Mouse (Mus musculus) kidney, adult 2 months (tissue): ENCODE results near the gene Plekha7. TPM values are rescaled to one million over a fixed set of nuclear protein-coding genes. Genes with fewer than 3 reads are reported as not detected.

Source experiments
- DNase-seq: peaks from one replicate; pipeline ENCODE4 v3.0.0; 2021
- H3K27ac ChIP-seq: fragments of 200-500 bp; 2 replicates; pipeline ENCODE4 v1.5.1; 2012; ENCODE audit warnings: low read depth, low read length, control low read depth, inconsistent platforms; ENCODE audit not compliant: insufficient read depth
- H3K27me3 ChIP-seq: fragments of 200-500 bp; replicated peaks from 2 replicates; pipeline ENCODE4 v1.6.1; 2012; ENCODE audit warnings: mild to moderate bottlenecking, moderate library complexity, low read length, inconsistent platforms; ENCODE audit not compliant: control insufficient read depth, insufficient read depth
- H3K36me3 ChIP-seq: fragments of 200-500 bp; 2 replicates; pipeline ENCODE4 v1.6.1; 2012; ENCODE audit warnings: mild to moderate bottlenecking, moderate library complexity, low read length, inconsistent platforms; ENCODE audit not compliant: control insufficient read depth, insufficient read depth
- H3K4me1 ChIP-seq: fragments of 200-500 bp; 2 replicates; pipeline ENCODE4 v1.6.1; 2011; ENCODE audit warnings: low read length; ENCODE audit not compliant: control insufficient read depth, insufficient read depth
- H3K4me3 ChIP-seq: fragments of 200-500 bp; 2 replicates; pipeline ENCODE4 v1.5.1; 2011; ENCODE audit warnings: mild to moderate bottlenecking, low read depth, low read length, control low read depth; ENCODE audit not compliant: insufficient read depth
- CTCF ChIP-seq: fragments of 200-500 bp; conservative IDR thresholded peaks from 2 replicates; pipeline ENCODE4 v1.5.1; 2011; ENCODE audit warnings: low read depth, mild to moderate bottlenecking, control low read depth, low read length, moderate library complexity, mixed read lengths; ENCODE audit not compliant: insufficient read depth, insufficient read length
- POLR2A ChIP-seq: fragments of 200-500 bp; IDR thresholded peaks from one replicate; pipeline ENCODE4 v1.6.1; 2011; ENCODE audit warnings: low read depth, low read length, control low read depth
- WGBS: fragments of 180-500 bp; shearing (Covaris S2); methylation state at CpG from one replicate; pipeline ENCODE4 v1.1.7; 2018; 5-methylcytosine and 5-hydroxymethylcytosine counted together
- polyA plus RNA-seq: library from polyadenylated mRNA; depleted of rRNA; stranded (reverse); fragments of >200 nt; gene quantifications from 2 replicates; pipeline ENCODE4 v1.2.3, GENCODE M21; 2012; rRNA removed

The Plekha7 gene
- 29.5 and 33.6 TPM in 2 replicates for polyA plus RNA-seq

DNA sequence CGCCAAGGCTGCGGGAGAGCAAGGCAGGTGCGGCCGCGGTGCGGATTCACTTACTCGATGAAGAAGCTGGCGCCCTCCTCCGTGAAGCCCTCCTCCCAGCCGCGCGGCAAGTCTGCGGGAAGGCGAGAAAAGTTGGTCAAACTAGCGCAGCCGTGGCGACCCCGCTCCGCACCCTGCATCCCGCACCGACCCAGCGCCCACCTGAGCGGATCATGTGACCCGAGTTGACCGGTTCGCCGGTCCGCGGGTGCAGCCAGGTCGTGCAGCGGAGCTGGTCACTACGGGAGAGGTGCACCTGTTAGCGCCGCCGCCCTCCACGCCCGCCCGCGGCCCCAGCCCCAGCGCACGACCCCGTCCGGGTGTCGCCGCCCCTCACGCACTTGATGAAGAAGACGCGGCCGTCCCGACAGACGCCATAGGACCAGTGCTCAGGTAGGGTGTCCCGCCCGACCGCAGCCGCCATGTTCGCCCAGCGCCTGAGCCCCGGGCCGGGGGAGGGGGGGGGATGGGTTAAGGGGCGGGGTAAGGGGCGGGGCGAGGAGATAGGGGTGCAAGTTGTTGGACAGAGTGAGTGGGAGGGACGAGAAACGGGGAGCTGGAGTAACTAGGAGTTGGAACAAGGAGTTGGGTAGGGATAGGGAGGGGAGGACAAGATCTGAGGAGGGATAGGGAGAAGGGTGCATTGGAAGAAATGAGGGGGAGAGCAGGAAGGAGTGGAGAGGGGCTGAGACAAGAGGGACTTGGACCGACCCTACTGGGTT lies at the start of gene Plekha7:
Gene Plekha7 (minus strand): TSS at position 506 of the 761 bp plus-strand sequence.
- H3K27ac ChIP-seq = peak within 1 kb of the TSS; percentile 96
- TF ChIP-seq POLR2A (no peak), CTCF (no peak)
- 1% methylated on average over 65 of the region's 65 CpGs for WGBS
- H3K4me3 ChIP-seq = peak within 1 kb of the TSS; percentile 95
- no peaks in the 10 kb centered on the region for H3K36me3 ChIP-seq
- H3K27me3 ChIP-seq = no peaks in the 10 kb centered on the region
- DNase-seq = peak; percentile 88
- peaks cover 19% of the 10 kb centered on the region for H3K4me1 ChIP-seq

DNA sequence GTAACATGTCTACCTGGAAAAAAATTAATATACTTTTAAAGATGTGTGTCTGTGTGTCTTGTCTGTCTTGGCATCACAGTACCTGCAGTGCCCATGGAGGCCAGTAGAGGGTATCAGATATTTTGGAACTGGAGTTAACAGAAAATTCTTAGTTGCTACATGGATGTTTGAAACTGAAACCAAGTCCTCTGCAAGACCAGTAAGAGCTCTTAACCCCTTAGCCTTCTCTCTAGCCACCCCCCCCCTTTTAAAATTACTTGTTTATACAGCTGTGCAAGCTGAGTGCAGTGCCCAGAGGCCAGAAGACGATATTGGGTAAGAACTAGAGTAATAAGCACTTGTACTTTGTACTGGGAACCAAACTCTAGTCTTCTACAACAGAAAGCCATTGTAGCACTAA lies 28.1 kb upstream of the Plekha7 start:
- no peaks in the 10 kb centered on the region for H3K27me3 ChIP-seq
- TF ChIP-seq POLR2A = no peak
- peak; percentile 39 for TF ChIP-seq CTCF
- H3K4me3 ChIP-seq = no peak overlapping the region
- peaks cover 9% of the 10 kb centered on the region for H3K36me3 ChIP-seq
- no peak overlapping the region for H3K27ac ChIP-seq
- peaks cover 9% of the 10 kb centered on the region; the same call in 1 of the 2 replicates for H3K4me1 ChIP-seq
- 12% methylated on average over 1 of the region's 1 CpGs for WGBS
- DNase-seq = peak; percentile 74

DNA sequence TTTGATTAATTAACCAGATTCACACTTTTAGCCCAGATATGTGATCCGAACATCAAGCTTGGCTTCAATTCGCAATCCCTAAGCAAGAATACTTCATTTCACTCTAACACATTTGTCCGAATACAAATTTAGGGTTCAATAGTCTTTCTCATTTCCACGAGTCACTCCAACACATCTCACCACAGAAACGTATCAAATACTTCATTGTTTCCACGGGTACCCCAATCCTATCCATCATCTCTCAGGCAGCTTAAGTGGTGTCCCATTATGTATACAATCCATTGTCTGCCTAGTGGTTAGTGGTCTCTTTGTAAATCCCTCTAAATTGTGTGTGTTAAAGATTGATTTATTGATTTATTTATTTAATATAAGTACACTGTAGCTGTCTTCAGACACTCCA lies 27.0 kb upstream of the Plekha7 start:
- no peak overlapping the region for H3K4me3 ChIP-seq
- H3K27me3 ChIP-seq = no peaks in the 10 kb centered on the region
- H3K36me3 ChIP-seq = peaks cover 8% of the 10 kb centered on the region
- WGBS = 78% methylated on average over 6 of the region's 6 CpGs
- TF ChIP-seq CTCF = no peak
- no peak for TF ChIP-seq POLR2A
- H3K27ac ChIP-seq = no peak overlapping the region
- DNase-seq = no peak
- peaks cover 9% of the 10 kb centered on the region; the same call in 1 of the 2 replicates for H3K4me1 ChIP-seq

DNA sequence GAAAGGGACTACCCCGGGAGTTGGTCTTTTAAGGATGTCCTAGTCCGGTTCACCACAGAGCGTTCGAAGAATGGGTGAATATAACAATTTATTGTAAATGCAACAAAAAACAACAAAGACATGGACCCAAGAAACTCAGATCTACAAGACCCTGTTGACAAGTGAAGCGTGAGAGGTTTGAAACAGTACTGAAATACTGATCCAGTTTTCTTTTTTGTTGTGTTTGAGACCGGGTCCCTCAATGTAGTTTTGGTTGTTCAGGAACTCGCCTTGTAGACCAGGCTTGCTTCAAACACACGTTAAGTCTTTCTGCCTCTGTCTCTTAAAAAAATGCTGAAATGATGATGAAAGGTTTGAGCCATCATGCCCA lies 26.5 kb upstream of the Plekha7 start:
- no peak overlapping the region for H3K27ac ChIP-seq
- 14% methylated on average over 8 of the region's 8 CpGs for WGBS

DNA sequence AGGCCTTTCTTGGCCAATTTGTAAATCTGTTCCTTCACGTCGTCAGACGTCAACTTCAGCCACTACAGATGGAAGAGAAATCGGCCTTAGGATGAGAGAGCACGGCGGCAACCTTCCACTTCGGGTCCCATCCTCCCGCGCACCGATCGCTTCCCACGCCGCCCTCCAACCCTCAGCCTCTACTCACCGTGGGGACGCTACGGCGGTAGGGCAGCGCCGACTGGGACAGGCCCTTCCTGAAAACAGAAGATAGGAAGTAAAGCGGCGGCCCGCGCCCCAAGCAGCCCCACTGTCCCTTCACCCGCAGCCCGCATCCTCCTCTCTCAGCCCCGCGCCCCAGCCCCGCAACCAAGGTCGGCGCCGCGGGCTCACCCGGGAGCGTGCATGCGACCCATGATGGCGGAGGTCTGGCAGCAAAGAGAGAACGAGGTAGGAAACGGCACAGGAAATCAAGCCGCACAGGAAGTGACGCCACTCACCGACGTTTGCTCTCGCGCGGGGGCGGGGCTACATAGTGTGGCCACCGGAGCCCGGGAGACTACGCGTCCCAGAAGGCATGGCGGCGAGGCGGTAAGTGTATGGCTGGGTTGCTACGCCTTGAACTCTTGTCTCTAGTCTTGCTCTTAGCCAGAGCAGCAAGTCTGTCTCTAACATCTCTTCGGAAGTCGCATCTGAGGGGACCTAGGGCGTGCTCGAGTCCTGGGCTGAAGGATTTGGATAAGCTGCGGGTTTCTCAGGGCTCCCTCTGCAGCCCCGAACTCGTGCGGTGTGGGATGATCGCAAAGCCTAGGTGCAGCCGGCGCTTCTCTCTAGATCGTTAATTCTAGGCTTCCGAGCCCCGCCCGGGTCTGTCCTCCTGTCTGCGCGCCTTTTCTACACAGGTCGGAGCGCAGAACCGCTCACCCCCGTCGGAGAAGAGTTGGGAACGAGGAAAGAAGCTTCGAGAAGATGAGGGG lies 25.8 kb upstream of the Plekha7 start, which contains the start of gene Rps13:
Gene Rps13 (minus strand): TSS at position 483 of the 956 bp plus-strand sequence.
- peak; percentile 60 for TF ChIP-seq POLR2A
- no peak for TF ChIP-seq CTCF
- under 1% methylated on average over 78 of the region's 78 CpGs for WGBS
- H3K4me1 ChIP-seq = peaks cover 9% of the 10 kb centered on the region; the same call in 1 of the 2 replicates
- DNase-seq = peak; percentile 98
- no peaks in the 10 kb centered on the region for H3K27me3 ChIP-seq
- peak within 1 kb of the TSS; percentile 66 for H3K27ac ChIP-seq
- peak within 1 kb of the TSS; percentile 56 for H3K4me3 ChIP-seq
- H3K36me3 ChIP-seq = peaks cover 4% of the 10 kb centered on the region

More for the DNA sequence above, 26.5 kb upstream of the Plekha7 start:
- Histone ChIP-seq H3K4me1 (peaks cover 9% of the 10 kb centered on the region; the same call in 1 of the 2 replicates), H3K36me3 (peaks cover 5% of the 10 kb centered on the region), H3K4me3 (peak overlapping the region; percentile 56), H3K27me3 (no peaks in the 10 kb centered on the region)
- DNase-seq = no peak
- TF ChIP-seq CTCF (no peak), POLR2A (no peak)

DNA sequence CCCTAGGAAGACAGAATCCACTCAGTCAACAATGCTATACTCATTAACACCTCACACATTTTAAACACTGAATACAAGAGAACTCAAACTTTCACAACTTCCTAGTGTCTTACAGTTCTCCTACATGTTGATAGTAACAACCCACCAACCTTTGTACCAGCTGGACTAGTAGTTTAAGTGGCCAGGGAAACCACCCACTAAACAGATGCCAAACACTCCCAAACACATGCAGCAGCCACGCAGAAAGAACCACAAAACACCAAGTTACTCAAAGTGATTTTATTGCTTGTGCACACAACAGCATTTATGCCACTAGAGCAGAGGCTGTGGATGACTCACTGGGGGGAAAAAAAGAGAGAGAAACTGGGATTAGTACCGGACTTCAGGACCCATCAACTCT lies 23.1 kb upstream of the Plekha7 start:
- no peaks in the 10 kb centered on the region for H3K27me3 ChIP-seq
- H3K4me1 ChIP-seq = peaks cover 6% of the 10 kb centered on the region; the same call in 1 of the 2 replicates
- TF ChIP-seq CTCF = no peak
- no peak for TF ChIP-seq POLR2A
- H3K36me3 ChIP-seq = peaks cover 4% of the 10 kb centered on the region
- no peak overlapping the region for H3K27ac ChIP-seq
- WGBS = 78% methylated on average over 2 of the region's 2 CpGs
- no peak overlapping the region for H3K4me3 ChIP-seq
- DNase-seq = no peak
